Mouse (Mus musculus): ENCODE measurements around the gene Plcl2.
"Not testable (repeated sequence)": the region's sequence is repeated elsewhere in the genome, so short reads cannot be mapped to it uniquely, and the experiment has no call there.

The Plcl2 gene

DNA sequence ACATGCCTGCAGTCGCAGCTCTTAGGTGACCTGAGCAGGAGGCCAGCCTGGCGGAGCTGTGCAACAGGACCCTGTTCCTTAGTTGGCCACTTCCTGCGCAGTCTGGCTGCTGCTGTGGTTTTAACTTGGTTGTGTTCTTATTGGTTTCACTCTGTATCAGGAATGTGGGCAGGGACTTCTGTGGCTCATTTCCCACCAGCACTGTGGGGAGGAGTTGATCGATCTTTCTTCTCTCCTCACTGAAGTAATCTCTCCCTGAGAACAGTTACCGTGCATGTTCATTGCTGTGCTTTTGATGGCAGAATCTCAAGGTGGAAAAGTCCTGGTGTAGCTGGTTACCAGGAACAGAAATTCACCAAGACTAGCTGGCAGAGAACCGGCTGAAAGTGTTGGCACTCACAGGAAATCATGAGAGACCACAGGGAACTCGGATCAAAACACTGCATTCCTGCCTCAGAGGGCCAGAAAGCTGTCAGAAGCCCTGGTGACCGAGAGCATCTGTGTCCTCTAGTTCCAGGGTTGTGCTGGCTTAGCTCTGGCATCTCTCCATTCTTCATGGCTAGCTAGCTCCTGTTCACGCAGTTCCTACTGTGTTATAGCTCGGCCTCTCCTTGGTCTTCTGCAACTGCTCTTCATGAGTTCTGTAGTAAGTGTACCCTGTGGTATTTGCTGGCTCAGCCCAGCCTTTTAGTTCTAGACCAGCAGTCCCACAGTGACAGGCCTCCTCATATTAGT is 168.9 kb downstream of the Plcl2 start:
- DNase-seq: peak; percentile 49

GRCm38 (mm10) chr17:50678748-50679147 is 169.5 kb downstream of the Plcl2 start:
- DNase-seq: no peak

GRCm38 (mm10) chr17:50679613-50680534 is 170.7 kb downstream of the Plcl2 start:
- no peak for DNase-seq

DNA sequence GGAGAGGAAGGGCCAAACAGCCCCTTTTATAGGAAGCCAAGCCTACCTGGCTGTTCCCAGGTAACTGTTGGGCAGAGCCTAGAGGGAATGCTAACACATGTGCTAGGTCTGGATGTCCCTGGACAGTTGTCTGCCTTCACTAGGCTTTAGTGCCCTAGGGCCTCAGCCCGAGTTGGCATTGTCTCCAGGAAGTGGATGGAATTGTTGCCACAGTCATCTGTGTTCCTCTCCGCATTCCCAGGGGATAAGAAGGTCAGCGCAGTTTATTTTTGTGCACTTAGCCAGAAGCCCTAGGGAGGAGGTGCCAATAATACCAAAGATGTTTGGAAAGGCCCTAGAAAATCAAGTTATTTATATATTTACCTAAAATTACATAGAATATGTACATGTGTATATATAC is 173.5 kb downstream of the Plcl2 start:
- DNase-seq: peak; percentile 8

DNA sequence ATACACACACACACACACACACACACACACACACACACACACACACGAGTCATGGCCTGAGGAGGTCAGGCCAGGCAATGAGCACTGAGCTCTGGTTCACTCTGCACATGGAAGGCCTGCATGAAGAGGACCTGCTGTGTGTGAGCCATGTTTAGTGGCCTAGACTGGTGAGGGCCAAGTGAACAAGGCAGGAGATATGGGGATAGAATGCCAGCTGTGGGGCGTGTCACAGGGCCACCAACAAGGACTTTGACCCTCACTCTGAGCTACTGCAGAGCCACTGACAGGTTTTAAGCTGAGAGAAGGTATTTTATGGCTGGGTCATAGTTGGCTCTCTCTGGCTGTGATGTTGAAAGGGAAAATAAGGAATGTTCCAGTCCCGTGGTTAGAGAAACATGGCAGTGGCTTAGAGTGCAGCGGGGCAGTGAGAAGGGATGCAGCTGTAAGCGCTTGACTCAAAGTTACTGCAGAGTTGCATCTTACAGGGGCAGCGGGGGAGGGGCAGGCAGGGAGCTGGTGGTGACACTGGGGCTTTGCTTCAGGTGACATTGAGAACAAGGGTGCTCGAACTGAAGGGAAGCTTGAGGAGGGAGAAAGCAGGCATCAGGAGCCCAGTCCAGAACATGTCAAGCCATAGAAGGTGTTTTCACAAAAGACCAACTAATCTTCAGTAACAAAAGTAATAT is 175.9 kb downstream of the Plcl2 start:
- DNase-seq: peak; percentile 5

- DNase-seq: no peak
These were observed 178.5 kb downstream of the Plcl2 start for GRCm38 (mm10) chr17:50687670-50688069.

DNA sequence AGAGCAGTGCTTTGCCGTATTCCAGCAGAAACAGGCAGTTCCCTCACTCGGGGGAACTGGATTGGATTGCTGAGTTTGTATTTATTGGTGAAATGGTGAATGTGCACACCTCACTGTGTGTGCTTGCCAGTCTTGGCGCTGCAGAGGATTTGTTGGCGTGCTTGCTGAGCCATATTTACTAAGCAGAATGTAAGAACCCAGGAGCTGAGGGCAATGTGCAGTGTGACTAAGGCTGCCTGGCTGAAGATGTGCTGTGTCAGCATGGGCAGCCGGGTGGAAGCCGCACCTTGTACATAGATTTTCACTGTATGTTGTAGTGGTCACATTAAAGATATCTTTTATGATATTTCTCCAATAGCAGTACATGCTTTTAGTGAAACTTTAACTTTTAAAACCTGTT is 178.9 kb downstream of the Plcl2 start:
- peak; percentile 9 for DNase-seq

DNA sequence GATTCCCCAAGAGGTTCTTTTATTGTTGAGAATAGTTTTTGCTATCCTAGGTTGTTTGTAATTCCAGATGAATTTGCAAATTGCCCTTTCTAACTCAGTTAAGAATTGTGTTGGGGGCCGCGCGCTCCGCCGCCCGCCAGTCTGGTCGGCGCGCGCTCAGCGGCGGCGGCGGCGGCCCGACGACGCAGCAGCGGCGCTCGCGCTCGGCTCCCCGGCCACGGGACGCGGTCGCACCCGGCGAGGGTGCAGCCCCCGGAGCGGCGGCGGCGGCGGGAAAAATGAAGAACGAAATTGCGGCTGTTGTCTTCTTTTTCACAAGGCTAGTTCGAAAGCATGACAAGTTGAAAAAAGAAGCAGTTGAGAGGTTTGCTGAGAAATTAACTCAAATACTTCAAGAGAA is 189.2 kb downstream of the Plcl2 start:
- DNase-seq: not testable (repeated sequence)

GRCm38 (mm10) chr17:50710497-50711222 is 201.5 kb downstream of the Plcl2 start:
- no peak for DNase-seq

GRCm38 (mm10) chr17:50717586-50717985 is 208.4 kb downstream of the Plcl2 start:
- no peak for DNase-seq

GRCm38 (mm10) chr17:50724376-50724775 is 215.2 kb downstream of the Plcl2 start:
- DNase-seq: no peak

DNA sequence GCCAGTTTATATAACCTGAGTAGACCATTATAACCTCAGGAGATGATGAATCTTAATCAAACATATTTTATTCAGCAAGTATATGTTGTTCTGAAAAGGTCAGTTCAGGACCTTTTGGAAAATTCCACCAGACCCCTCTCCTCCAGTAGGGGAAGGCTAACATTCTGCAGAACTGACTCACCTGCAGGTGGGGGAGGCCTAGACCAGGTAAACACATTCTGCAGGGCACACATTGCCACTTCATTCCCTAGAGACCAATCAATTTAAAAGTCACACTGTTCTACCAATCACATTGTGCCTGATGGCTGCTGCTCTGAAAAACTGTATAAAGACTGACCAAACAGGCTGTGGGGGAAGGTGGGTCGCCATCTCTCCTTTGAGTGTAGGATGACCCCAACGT is 217.1 kb downstream of the Plcl2 start:
- DNase-seq: no peak

DNA sequence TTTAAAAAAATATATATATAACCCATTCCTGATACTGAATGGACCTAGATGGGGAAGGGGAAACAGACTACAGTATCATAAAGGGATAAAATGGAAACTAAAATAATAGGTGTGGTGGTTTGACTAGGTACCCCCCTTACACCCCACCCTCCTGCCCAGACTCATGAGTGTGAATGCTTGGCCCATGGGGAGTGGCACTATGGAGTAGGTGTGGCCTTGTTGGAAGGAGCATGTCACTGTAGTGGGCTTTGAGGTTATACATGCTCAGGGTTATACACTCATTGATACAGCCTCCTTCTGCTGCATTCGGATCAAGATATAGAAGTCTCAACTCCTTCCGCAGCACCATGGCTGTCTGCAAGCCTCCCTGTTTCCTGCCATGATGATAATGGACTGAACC is 219.8 kb downstream of the Plcl2 start:
- DNase-seq: no peak

DNA sequence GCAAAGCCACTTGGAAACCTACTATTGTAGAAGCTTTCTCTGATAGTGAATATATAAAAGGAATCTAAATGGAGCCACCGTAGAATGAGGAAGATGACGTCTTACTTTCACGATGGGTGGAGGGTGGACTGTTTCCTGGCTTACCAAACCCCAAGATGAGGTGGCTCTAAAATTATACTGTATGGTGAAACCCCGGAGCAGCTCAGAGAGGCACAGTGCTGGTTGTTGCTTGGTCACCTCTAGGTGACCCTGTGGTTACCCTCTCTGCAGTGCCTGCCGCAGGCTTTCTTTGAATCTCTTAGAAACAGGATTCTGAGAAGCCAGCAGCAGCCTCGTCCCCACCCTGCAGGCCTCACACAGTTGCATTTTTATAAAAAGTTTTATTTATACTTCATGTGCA is 220.4 kb downstream of the Plcl2 start:
- DNase-seq: no peak

GRCm38 (mm10) chr17:50730896-50731295 is 221.7 kb downstream of the Plcl2 start:
- DNase-seq: no peak

- no peak for DNase-seq
These were observed 222.7 kb downstream of the Plcl2 start for GRCm38 (mm10) chr17:50731876-50732275.

GRCm38 (mm10) chr17:50733390-50733789 is 224.2 kb downstream of the Plcl2 start:
- DNase-seq: no peak

- DNase-seq: no peak
These were observed 225.6 kb downstream of the Plcl2 start for GRCm38 (mm10) chr17:50734781-50735180.

DNA sequence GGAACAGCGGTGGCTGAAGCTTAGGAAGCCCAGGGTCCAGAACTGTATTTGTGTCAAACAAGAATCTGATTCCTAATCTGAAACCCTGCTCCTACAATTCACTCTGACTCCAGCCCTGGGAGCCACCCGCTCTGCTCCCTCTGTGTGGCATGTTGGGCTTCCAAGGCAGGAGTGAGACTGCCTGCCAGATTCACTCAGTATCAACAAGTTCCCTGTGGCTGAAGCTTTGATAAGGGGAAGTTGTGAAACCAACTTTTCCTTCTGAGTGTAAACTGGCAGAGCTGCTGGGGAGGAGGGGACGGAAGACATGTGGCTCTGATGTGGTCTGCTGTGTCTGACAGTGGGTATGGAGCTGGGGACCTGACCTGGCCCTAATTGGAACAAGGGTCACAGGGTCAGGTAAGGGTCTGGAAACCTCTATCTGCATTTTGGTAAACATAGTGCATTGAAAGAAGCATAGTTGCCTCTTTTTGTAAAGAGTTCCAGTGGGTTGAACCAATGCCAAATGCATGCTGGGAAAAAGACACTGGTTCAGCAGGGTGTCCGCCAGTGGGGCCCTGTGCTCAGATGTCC is 226.3 kb downstream of the Plcl2 start:
- DNase-seq: no peak

DNA sequence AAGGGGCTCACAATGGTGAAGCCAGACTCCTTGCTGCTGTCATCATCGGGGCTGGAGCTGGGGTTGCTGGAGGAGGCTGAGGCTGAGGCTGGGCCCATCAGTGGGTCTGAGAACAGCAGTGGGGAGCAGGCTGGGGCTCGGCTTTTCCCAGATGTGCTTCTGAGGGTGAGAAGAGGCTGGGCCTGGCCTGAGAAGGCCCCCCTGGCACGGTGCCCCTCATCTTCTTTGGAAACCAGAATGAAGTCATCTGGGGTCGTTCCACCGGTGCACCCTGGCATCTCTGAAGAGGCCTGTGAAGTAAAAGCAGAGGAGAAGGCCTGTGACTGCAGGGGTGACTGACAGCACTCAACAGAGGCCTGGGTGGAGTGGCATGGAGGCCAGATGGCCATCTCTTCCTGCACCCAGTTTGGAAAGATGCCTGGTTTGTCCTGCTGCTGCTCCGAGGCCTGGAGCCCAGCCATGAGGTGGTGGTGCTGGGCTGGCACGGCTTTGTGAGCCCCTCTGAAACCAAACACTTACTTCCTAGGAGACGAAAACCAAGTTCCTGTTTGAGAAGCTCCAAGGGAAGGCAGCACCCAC is 226.8 kb downstream of the Plcl2 start:
- DNase-seq: no peak

GRCm38 (mm10) chr17:50737068-50737467 is 227.9 kb downstream of the Plcl2 start:
- DNase-seq: no peak

All from kidney, postnatal 14 days (tissue).